Mouse (Mus musculus) splenic B cell, adult 2 months (primary cell): ENCODE measurements around the gene Aplp2.

Source experiments
- DNase-seq: peaks from one replicate; pipeline ENCODE4 v3.0.0-alpha.2; 2011; ENCODE audit warnings: low read depth, low spot score
- H3K27me3 ChIP-seq: 2 replicates; pipeline ENCODE4 v1.6.1; 2012; ENCODE audit warnings: mild to moderate bottlenecking, low read length, moderate library complexity, mixed read lengths; ENCODE audit not compliant: control insufficient read depth, poor library complexity, insufficient read depth, severe bottlenecking
- H3K36me3 ChIP-seq: 2 replicates; pipeline ENCODE4 v1.6.1; 2012; ENCODE audit warnings: mild to moderate bottlenecking, low read length, moderate library complexity, mixed read lengths; ENCODE audit not compliant: control insufficient read depth, poor library complexity, insufficient read depth, severe bottlenecking

Gene Aplp2

GRCm38 (mm10) chr9:31240522-31241207, 29.1 kb upstream of the Aplp2 start:
- no peak for DNase-seq
- no peaks in the 10 kb centered on the region for H3K27me3 ChIP-seq
- H3K36me3 ChIP-seq = no peaks in the 10 kb centered on the region

GRCm38 (mm10) chr9:31239551-31239950, 27.9 kb upstream of the Aplp2 start:
- no peak for DNase-seq
- Histone ChIP-seq H3K27me3 (no peaks in the 10 kb centered on the region), H3K36me3 (no peaks in the 10 kb centered on the region)

- no peaks in the 10 kb centered on the region for H3K36me3 ChIP-seq
- no peaks in the 10 kb centered on the region for H3K27me3 ChIP-seq
- DNase-seq = no peak
These were observed 26.9 kb upstream of the Aplp2 start for GRCm38 (mm10) chr9:31238526-31238925.

- no peak for DNase-seq
- H3K27me3 ChIP-seq = no peaks in the 10 kb centered on the region
- H3K36me3 ChIP-seq = no peaks in the 10 kb centered on the region
These were observed 24.5 kb upstream of the Aplp2 start for GRCm38 (mm10) chr9:31236079-31236478.

GRCm38 (mm10) chr9:31235489-31235888, 23.9 kb upstream of the Aplp2 start:
- H3K27me3 ChIP-seq = no peaks in the 10 kb centered on the region
- H3K36me3 ChIP-seq = no peaks in the 10 kb centered on the region

GRCm38 (mm10) chr9:31235030-31235429, 23.4 kb upstream of the Aplp2 start:
- Histone ChIP-seq H3K36me3 (no peaks in the 10 kb centered on the region), H3K27me3 (no peaks in the 10 kb centered on the region)
- DNase-seq = no peak

More at GRCm38 (mm10) chr9:31235489-31235888, 23.9 kb upstream of the Aplp2 start:
- no peak for DNase-seq

- Histone ChIP-seq H3K36me3 (no peaks in the 10 kb centered on the region), H3K27me3 (no peaks in the 10 kb centered on the region)
- no peak for DNase-seq
These were observed 14.9 kb upstream of the Aplp2 start for GRCm38 (mm10) chr9:31226541-31226940.

GRCm38 (mm10) chr9:31225808-31226207, 14.2 kb upstream of the Aplp2 start:
- no peak for DNase-seq
- Histone ChIP-seq H3K27me3 (no peaks in the 10 kb centered on the region), H3K36me3 (no peaks in the 10 kb centered on the region)

GRCm38 (mm10) chr9:31223475-31223874, 11.9 kb upstream of the Aplp2 start:
- no peaks in the 10 kb centered on the region for H3K36me3 ChIP-seq
- no peak for DNase-seq
- H3K27me3 ChIP-seq = no peaks in the 10 kb centered on the region

GRCm38 (mm10) chr9:31221170-31221569, 9.6 kb upstream of the Aplp2 start:
- H3K36me3 ChIP-seq = no peaks in the 10 kb centered on the region
- H3K27me3 ChIP-seq = peaks cover 3% of the 10 kb centered on the region; the same call in 1 of the 2 replicates
- no peak for DNase-seq

GRCm38 (mm10) chr9:31217631-31218380, 6.2 kb upstream of the Aplp2 start:
- Histone ChIP-seq H3K27me3 (peaks cover 3% of the 10 kb centered on the region; the same call in 1 of the 2 replicates), H3K36me3 (no peaks in the 10 kb centered on the region)
- DNase-seq = no peak

GRCm38 (mm10) chr9:31212500-31213008, 939 bp upstream of the Aplp2 start:
- peaks cover 3% of the 10 kb centered on the region; the same call in 1 of the 2 replicates for H3K27me3 ChIP-seq
- no peaks in the 10 kb centered on the region for H3K36me3 ChIP-seq
- peak; percentile 4 for DNase-seq

GRCm38 (mm10) chr9:31210749-31211689, 596 bp downstream of the Aplp2 start:
- no peaks in the 10 kb centered on the region for H3K27me3 ChIP-seq
- peak; percentile 33 for DNase-seq
- H3K36me3 ChIP-seq = no peaks in the 10 kb centered on the region

GRCm38 (mm10) chr9:31210163-31210562, 1.5 kb downstream of the Aplp2 start:
- Histone ChIP-seq H3K36me3 (no peaks in the 10 kb centered on the region), H3K27me3 (no peaks in the 10 kb centered on the region)
- no peak for DNase-seq
